Mouse (Mus musculus): ENCODE measurements around the gene 2610318N02Rik. TPM values are rescaled to one million over a fixed set of nuclear protein-coding genes. Genes with fewer than 3 reads are reported as not detected.

Gene 2610318N02Rik
- total RNA-seq, 2 experiments from 2014 or later: 9.3 to 78.4 TPM

Other genes with a start within 250 kb of the 2610318N02Rik start
- 6.5 and 6.7 TPM in 2 replicates for gene Ppm1f, start 228.7 kb downstream of the 2610318N02Rik start, total RNA-seq (2014; fragmentation: Nextera tagmentation)
- gene Ppm1f, start 228.7 kb downstream of the 2610318N02Rik start, total RNA-seq (2017): 10.1 and 12.1 TPM in 2 replicates
- 118 and 181 TPM in 2 replicates for gene Mapk1, start 141.8 kb downstream of the 2610318N02Rik start, total RNA-seq (2014; fragmentation: Nextera tagmentation)
- 140 and 154 TPM in 2 replicates for gene Mapk1, start 141.8 kb downstream of the 2610318N02Rik start, total RNA-seq (2017)
- 2.3 and 3.0 TPM in 2 replicates for gene Ypel1, start 55.5 kb downstream of the 2610318N02Rik start, total RNA-seq (2014; fragmentation: Nextera tagmentation)
- 1.7 TPM in 1 of 2 replicates, not detected in the other for gene Ypel1, start 55.5 kb downstream of the 2610318N02Rik start, total RNA-seq (2017)
- gene Ppil2, start 13.9 kb downstream of the 2610318N02Rik start, total RNA-seq (2014; fragmentation: Nextera tagmentation): 74.1 and 94.8 TPM in 2 replicates
- 81.5 and 99.2 TPM in 2 replicates for gene Ppil2, start 13.9 kb downstream of the 2610318N02Rik start, total RNA-seq (2017)
- 20.4 and 21.1 TPM in 2 replicates for gene Sdf2l1, start 7.2 kb upstream of the 2610318N02Rik start, total RNA-seq (2014; fragmentation: Nextera tagmentation)
- gene Sdf2l1, start 7.2 kb upstream of the 2610318N02Rik start, total RNA-seq (2017): 29.5 and 40.7 TPM in 2 replicates
- 13.3 and 13.4 TPM in 2 replicates for gene Ydjc, start 19.5 kb upstream of the 2610318N02Rik start, total RNA-seq (2014; fragmentation: Nextera tagmentation)
- gene Ydjc, start 19.5 kb upstream of the 2610318N02Rik start, total RNA-seq (2017): 11.4 and 11.7 TPM in 2 replicates
- 1.2 and 2.1 TPM in 2 replicates for gene Ccdc116, start 22.1 kb upstream of the 2610318N02Rik start, total RNA-seq (2014; fragmentation: Nextera tagmentation)
- gene Ccdc116, start 22.1 kb upstream of the 2610318N02Rik start, total RNA-seq (2017): 0.57 and 0.70 TPM in 2 replicates
- 154 and 221 TPM in 2 replicates for gene Ube2l3, start 77.5 kb upstream of the 2610318N02Rik start, total RNA-seq (2014; fragmentation: Nextera tagmentation)
- gene Ube2l3, start 77.5 kb upstream of the 2610318N02Rik start, total RNA-seq (2017): 161 and 163 TPM in 2 replicates
- 0.39 and 0.59 TPM in 2 replicates for gene Rimbp3, start 83.4 kb upstream of the 2610318N02Rik start, total RNA-seq (2014; fragmentation: Nextera tagmentation)
- gene Rimbp3, start 83.4 kb upstream of the 2610318N02Rik start, total RNA-seq (2017): 0.23 TPM in 1 of 2 replicates, not detected in the other
- gene Hic2, start 108.4 kb upstream of the 2610318N02Rik start, total RNA-seq (2014; fragmentation: Nextera tagmentation): 1.6 and 2.1 TPM in 2 replicates
- 1.5 and 1.9 TPM in 2 replicates for gene Hic2, start 108.4 kb upstream of the 2610318N02Rik start, total RNA-seq (2017)
- gene Tmem191c, start 150.9 kb upstream of the 2610318N02Rik start, total RNA-seq (2014; fragmentation: Nextera tagmentation): 9.2 and 19.0 TPM in 2 replicates
- gene Tmem191c, start 150.9 kb upstream of the 2610318N02Rik start, total RNA-seq (2017): 0.33 and 2.3 TPM in 2 replicates
- not detected in 2 replicates for gene Serpind1, start 206.2 kb upstream of the 2610318N02Rik start, total RNA-seq (2014; fragmentation: Nextera tagmentation)
- gene Serpind1, start 206.2 kb upstream of the 2610318N02Rik start, total RNA-seq (2017): not detected in 2 replicates

All from megakaryocyte-erythroid progenitor cell, adult 5-6 weeks (primary cell).